Mouse (Mus musculus): ENCODE data around the gene BC055324. TPM values are rescaled to one million over a fixed set of nuclear protein-coding genes. Genes with fewer than 3 reads are reported as not detected.

Gene BC055324
- polyA plus RNA-seq, 1 experiment from 2014 or later, result 4.0 TPM

GRCm38 (mm10) chr1:163907007-163907811 lies 87.4 kb downstream of the BC055324 start:
- WGBS, result 85% methylated on average over 4 of the region's 4 CpGs
- no peaks in the 10 kb centered on the region for H3K9me3 ChIP-seq (replicated peaks; ENCODE audit: control insufficient read depth, low read length, poor library complexity, severe bottlenecking)
- no peak overlapping the region for H3K9ac ChIP-seq (ENCODE audit: low read depth, low read length)
- no peak overlapping the region for H3K4me3 ChIP-seq (ENCODE audit: low read depth, low read length)
- H3K36me3 ChIP-seq (ENCODE audit: control insufficient read depth, insufficient read depth, low read length), result no peaks in the 10 kb centered on the region
- H3K27me3 ChIP-seq (ENCODE audit: control insufficient read depth, insufficient read depth, low read depth, low read length), result no peaks in the 10 kb centered on the region
- no peak for ATAC-seq
- H3K4me2 ChIP-seq (ENCODE audit: low read length), result no peak overlapping the region
- H3K27ac ChIP-seq (ENCODE audit: low read length), result no peak overlapping the region
- no peaks in the 10 kb centered on the region for H3K4me1 ChIP-seq (ENCODE audit: control insufficient read depth, insufficient read depth, low read length)

GRCm38 (mm10) chr1:163903411-163903810 lies 91.2 kb downstream of the BC055324 start:
- Histone ChIP-seq H3K9me3 (replicated peaks; ENCODE audit: control insufficient read depth, low read length, poor library complexity, severe bottlenecking) (no peaks in the 10 kb centered on the region), H3K4me3 (ENCODE audit: low read depth, low read length) (no peak overlapping the region), H3K4me2 (ENCODE audit: low read length) (no peak overlapping the region), H3K9ac (ENCODE audit: low read depth, low read length) (no peak overlapping the region), H3K27me3 (ENCODE audit: control insufficient read depth, insufficient read depth, low read depth, low read length) (no peaks in the 10 kb centered on the region), H3K27ac (ENCODE audit: low read length) (no peak overlapping the region), H3K36me3 (ENCODE audit: control insufficient read depth, insufficient read depth, low read length) (peaks cover 5% of the 10 kb centered on the region; the same call in 1 of the 2 replicates), H3K4me1 (ENCODE audit: control insufficient read depth, insufficient read depth, low read length) (no peaks in the 10 kb centered on the region)
- WGBS, result 94% methylated on average over 3 of the region's 3 CpGs
- ATAC-seq, result no peak

- Histone ChIP-seq H3K36me3 (ENCODE audit: control insufficient read depth, insufficient read depth, low read length) (peaks cover 5% of the 10 kb centered on the region; the same call in 1 of the 2 replicates), H3K9me3 (replicated peaks; ENCODE audit: control insufficient read depth, low read length, poor library complexity, severe bottlenecking) (no peaks in the 10 kb centered on the region), H3K27me3 (ENCODE audit: control insufficient read depth, insufficient read depth, low read depth, low read length) (no peaks in the 10 kb centered on the region), H3K9ac (ENCODE audit: low read depth, low read length) (no peak overlapping the region), H3K27ac (ENCODE audit: low read length) (no peak overlapping the region), H3K4me2 (ENCODE audit: low read length) (no peak overlapping the region), H3K4me3 (ENCODE audit: low read depth, low read length) (no peak overlapping the region), H3K4me1 (ENCODE audit: control insufficient read depth, insufficient read depth, low read length) (no peaks in the 10 kb centered on the region)
- no peak for ATAC-seq
- 93% methylated on average over 2 of the region's 2 CpGs for WGBS
Observed at GRCm38 (mm10) chr1:163900168-163900567, 94.4 kb downstream of the BC055324 start.

- ATAC-seq, result no peak
- Histone ChIP-seq H3K27me3 (ENCODE audit: control insufficient read depth, insufficient read depth, low read depth, low read length) (no peaks in the 10 kb centered on the region), H3K9ac (ENCODE audit: low read depth, low read length) (no peak overlapping the region), H3K9me3 (replicated peaks; ENCODE audit: control insufficient read depth, low read length, poor library complexity, severe bottlenecking) (no peaks in the 10 kb centered on the region), H3K4me1 (ENCODE audit: control insufficient read depth, insufficient read depth, low read length) (no peaks in the 10 kb centered on the region), H3K4me2 (ENCODE audit: low read length) (no peak overlapping the region), H3K36me3 (ENCODE audit: control insufficient read depth, insufficient read depth, low read length) (peaks cover 5% of the 10 kb centered on the region; the same call in 1 of the 2 replicates), H3K4me3 (ENCODE audit: low read depth, low read length) (no peak overlapping the region), H3K27ac (ENCODE audit: low read length) (no peak overlapping the region)
- WGBS, result 96% methylated on average over 2 of the region's 2 CpGs
Observed at GRCm38 (mm10) chr1:163899575-163899974, 95.0 kb downstream of the BC055324 start.

GRCm38 (mm10) chr1:163898291-163898764 lies 96.3 kb downstream of the BC055324 start:
- WGBS, result 65% methylated on average over 5 of the region's 5 CpGs
- Histone ChIP-seq H3K9ac (ENCODE audit: low read depth, low read length) (no peak overlapping the region), H3K27me3 (ENCODE audit: control insufficient read depth, insufficient read depth, low read depth, low read length) (no peaks in the 10 kb centered on the region), H3K4me1 (ENCODE audit: control insufficient read depth, insufficient read depth, low read length) (no peaks in the 10 kb centered on the region), H3K27ac (ENCODE audit: low read length) (no peak overlapping the region), H3K4me3 (ENCODE audit: low read depth, low read length) (no peak overlapping the region), H3K9me3 (replicated peaks; ENCODE audit: control insufficient read depth, low read length, poor library complexity, severe bottlenecking) (no peaks in the 10 kb centered on the region), H3K36me3 (ENCODE audit: control insufficient read depth, insufficient read depth, low read length) (peaks cover 5% of the 10 kb centered on the region; the same call in 1 of the 2 replicates), H3K4me2 (ENCODE audit: low read length) (no peak overlapping the region)
- ATAC-seq, result no peak

Other genes with a start within 250 kb of the BC055324 start
- gene Kifap3, start 215.2 kb downstream of the BC055324 start, polyA plus RNA-seq (2015; fragmentation: Nextera tagmentation; extraction: Ambion mirVana), result 147 and 155 TPM in 2 replicates
- 13.0 and 16.7 TPM in 2 replicates for gene Scyl3, start 65.7 kb downstream of the BC055324 start, polyA plus RNA-seq (2015; fragmentation: Nextera tagmentation; extraction: Ambion mirVana)
- 7.7 and 8.3 TPM in 2 replicates for gene Mettl18, start 93 bp upstream of the BC055324 start, polyA plus RNA-seq (2015; fragmentation: Nextera tagmentation; extraction: Ambion mirVana)
- not detected in 2 replicates for gene Sele, start 53.4 kb upstream of the BC055324 start, polyA plus RNA-seq (2015; fragmentation: Nextera tagmentation; extraction: Ambion mirVana)
- 0.16 TPM in 1 of 2 replicates, not detected in the other for gene Sell, start 67.2 kb upstream of the BC055324 start, polyA plus RNA-seq (2015; fragmentation: Nextera tagmentation; extraction: Ambion mirVana)
- not detected in 2 replicates for gene Selp, start 120.5 kb upstream of the BC055324 start, polyA plus RNA-seq (2015; fragmentation: Nextera tagmentation; extraction: Ambion mirVana)
- 0.14 and 0.20 TPM in 2 replicates for gene F5, start 157.0 kb upstream of the BC055324 start, polyA plus RNA-seq (2015; fragmentation: Nextera tagmentation; extraction: Ambion mirVana)

Data from midbrain, embryonic 16.5 days (tissue).